Mouse (Mus musculus): ENCODE measurements around the gene Stk10.

Stk10 gene

GRCm38 (mm10) chr11:32551579-32552297 is 18.6 kb downstream of the Stk10 start:
- DNase-seq: no peak

GRCm38 (mm10) chr11:32552401-32553090 is 19.4 kb downstream of the Stk10 start:
- no peak for DNase-seq

- DNase-seq: no peak
Measured at GRCm38 (mm10) chr11:32553311-32554140, 20.4 kb downstream of the Stk10 start.

- no peak for DNase-seq
Measured at GRCm38 (mm10) chr11:32554141-32555091, 21.3 kb downstream of the Stk10 start.

GRCm38 (mm10) chr11:32555103-32555689 is 22.1 kb downstream of the Stk10 start:
- no peak for DNase-seq

- no peak for DNase-seq
Measured at GRCm38 (mm10) chr11:32556333-32556990, 23.4 kb downstream of the Stk10 start.

- no peak for DNase-seq
Measured at GRCm38 (mm10) chr11:32558026-32558425, 24.9 kb downstream of the Stk10 start.

- DNase-seq: no peak
Measured at GRCm38 (mm10) chr11:32558677-32559076, 25.6 kb downstream of the Stk10 start.

GRCm38 (mm10) chr11:32560015-32560770 is 27.1 kb downstream of the Stk10 start:
- DNase-seq: no peak

GRCm38 (mm10) chr11:32561465-32562355 is 28.6 kb downstream of the Stk10 start:
- DNase-seq: no peak

- no peak for DNase-seq
Measured at GRCm38 (mm10) chr11:32562706-32563105, 29.6 kb downstream of the Stk10 start.

GRCm38 (mm10) chr11:32563660-32564059 is 30.6 kb downstream of the Stk10 start:
- no peak for DNase-seq

- no peak for DNase-seq
Measured at GRCm38 (mm10) chr11:32564629-32565028, 31.5 kb downstream of the Stk10 start.

GRCm38 (mm10) chr11:32565088-32565487 is 32.0 kb downstream of the Stk10 start:
- no peak for DNase-seq

- no peak for DNase-seq
Measured at GRCm38 (mm10) chr11:32566184-32566583, 33.1 kb downstream of the Stk10 start.

- no peak for DNase-seq
Measured at GRCm38 (mm10) chr11:32567000-32567855, 34.1 kb downstream of the Stk10 start.

GRCm38 (mm10) chr11:32568060-32568459 is 35.0 kb downstream of the Stk10 start:
- DNase-seq: no peak

GRCm38 (mm10) chr11:32568637-32569293 is 35.7 kb downstream of the Stk10 start:
- DNase-seq: no peak
